Mouse (Mus musculus): ENCODE results near the gene Tmem267. TPM values are rescaled to one million over a fixed set of nuclear protein-coding genes. Genes with fewer than 3 reads are reported as not detected.
"Not testable (repeated sequence)": the region's sequence is repeated elsewhere in the genome, so short reads cannot be mapped to it uniquely, and the experiment has no call there.

The Tmem267 gene
- polyA plus RNA-seq, 1 experiment = 7.5 TPM

DNA sequence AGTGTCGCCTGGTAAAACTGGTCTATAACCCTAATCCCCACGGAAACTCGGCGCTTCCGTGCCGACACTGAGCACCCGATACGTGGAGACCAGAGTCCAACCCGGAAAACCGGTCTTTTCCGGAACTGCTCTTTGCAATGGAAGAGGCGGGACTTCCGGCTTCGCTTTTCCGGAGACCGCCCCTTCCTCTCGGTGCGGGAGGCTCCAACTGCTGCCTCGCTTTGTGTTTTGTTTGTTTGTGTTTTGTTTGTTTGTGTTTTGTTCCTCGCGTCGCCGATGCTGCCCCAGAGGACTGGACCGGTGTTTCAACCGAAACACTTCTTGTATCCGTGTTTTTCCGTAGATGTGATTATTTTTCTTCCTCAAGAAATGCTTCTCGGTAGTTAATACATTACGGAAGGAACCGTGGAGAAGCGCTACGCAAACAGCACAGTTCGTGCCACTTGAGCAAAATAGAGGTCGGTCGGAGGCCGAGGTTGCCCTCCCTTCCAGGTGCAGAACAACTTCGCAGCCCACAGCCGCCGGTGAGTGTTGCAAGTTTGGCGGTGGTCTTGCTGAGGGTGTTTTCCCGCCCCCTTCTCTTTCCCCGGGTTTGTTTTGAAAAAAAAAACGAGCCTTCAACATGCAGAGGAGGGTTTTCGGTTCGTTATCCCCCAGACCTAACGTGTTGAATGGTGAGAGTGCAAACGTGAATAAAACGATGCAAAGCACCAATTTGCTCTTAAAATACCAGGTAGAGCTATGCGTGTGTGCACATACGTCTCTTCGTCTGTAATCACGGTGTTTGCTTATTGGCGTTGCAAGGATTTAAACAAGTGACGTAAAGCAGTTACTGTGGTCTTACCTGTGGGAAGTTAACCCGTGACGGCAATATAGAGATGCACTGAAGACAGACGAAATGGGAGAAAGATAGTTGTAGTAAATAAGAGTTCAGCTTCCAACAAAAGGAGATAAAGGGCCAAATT is 25.0 kb upstream of the Tmem267 start, which contains the start of gene 4833420G17Rik:
Gene 4833420G17Rik (plus strand): TSS at position 173 of the 965 bp plus-strand sequence.
- DNase-seq = peak; percentile 95
- Histone ChIP-seq H3K27ac (ENCODE audit: insufficient read depth, low read depth, low read length) (peak within 1 kb of the TSS; percentile 39), H3K4me3 (ENCODE audit: insufficient read depth, low read depth, low read length) (peak within 1 kb of the TSS; percentile 67), H3K36me3 (ENCODE audit: control insufficient read depth, insufficient read depth, low read length) (peaks cover 5% of the 10 kb centered on the region), H3K4me1 (ENCODE audit: control insufficient read depth, insufficient read depth, low read length) (peaks cover 8% of the 10 kb centered on the region), H3K27me3 (replicated peaks; ENCODE audit: control insufficient read depth, insufficient read depth, low read length) (no peaks in the 10 kb centered on the region)
- no peak for TF ChIP-seq CTCF (conservative IDR thresholded peaks at IDR 0.05; ENCODE audit: insufficient read depth, insufficient read length, low read depth, low read length)
- no peak for TF ChIP-seq POLR2A (IDR thresholded peaks at IDR 0.05; ENCODE audit: low read depth, low read length)
- 15% methylated on average over 57 of the region's 57 CpGs for WGBS

DNA sequence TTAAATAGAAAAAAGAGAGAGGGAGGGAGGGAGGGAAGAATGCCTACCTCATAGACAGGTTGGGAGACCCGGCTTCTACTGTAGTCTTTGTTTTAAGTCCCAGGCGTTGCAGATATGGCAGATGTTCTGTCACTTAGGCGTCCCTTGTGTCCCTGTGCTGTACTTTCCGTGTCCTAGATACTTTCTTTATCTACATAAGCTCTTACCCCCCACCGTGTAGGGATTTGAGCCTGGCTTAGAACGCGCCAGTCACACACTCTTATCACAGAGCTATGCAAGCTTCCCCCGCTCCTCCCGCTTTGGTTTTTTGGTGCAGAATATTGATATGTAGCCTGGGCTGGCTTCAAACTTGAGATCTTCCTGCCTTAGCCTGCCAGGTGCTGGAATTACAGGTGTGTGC is 11.2 kb upstream of the Tmem267 start:
- peaks cover 2% of the 10 kb centered on the region for H3K36me3 ChIP-seq (ENCODE audit: control insufficient read depth, insufficient read depth, low read length)
- TF ChIP-seq CTCF (conservative IDR thresholded peaks at IDR 0.05; ENCODE audit: insufficient read depth, insufficient read length, low read depth, low read length) = no peak
- no peak for TF ChIP-seq POLR2A (IDR thresholded peaks at IDR 0.05; ENCODE audit: low read depth, low read length)
- H3K27ac ChIP-seq (ENCODE audit: insufficient read depth, low read depth, low read length) = no peak overlapping the region
- no peaks in the 10 kb centered on the region for H3K4me1 ChIP-seq (ENCODE audit: control insufficient read depth, insufficient read depth, low read length)
- no peaks in the 10 kb centered on the region for H3K27me3 ChIP-seq (replicated peaks; ENCODE audit: control insufficient read depth, insufficient read depth, low read length)
- 94% methylated on average over 9 of the region's 9 CpGs for WGBS
- no peak overlapping the region for H3K4me3 ChIP-seq (ENCODE audit: insufficient read depth, low read depth, low read length)
- no peak for DNase-seq

DNA sequence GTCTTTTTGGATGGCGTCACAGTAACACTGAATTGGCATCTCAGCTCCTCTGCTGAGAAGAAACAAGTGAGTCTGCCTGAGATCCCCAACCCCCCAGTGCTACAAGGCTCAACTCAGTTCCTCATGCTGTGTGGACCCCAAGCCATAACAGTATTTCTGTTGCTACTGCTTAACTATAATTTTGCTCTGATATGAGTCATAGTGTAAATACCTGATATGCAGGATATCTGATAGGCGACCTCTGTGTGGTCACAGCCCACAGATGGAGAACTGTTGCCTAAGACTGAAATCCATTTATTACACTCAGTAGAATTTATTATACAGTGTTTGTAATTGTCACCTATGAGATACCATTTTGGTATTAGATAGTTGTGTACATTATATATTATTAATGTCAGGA is 10.1 kb upstream of the Tmem267 start:
- Histone ChIP-seq H3K27ac (ENCODE audit: insufficient read depth, low read depth, low read length) (no peak overlapping the region), H3K4me1 (ENCODE audit: control insufficient read depth, insufficient read depth, low read length) (no peaks in the 10 kb centered on the region), H3K36me3 (ENCODE audit: control insufficient read depth, insufficient read depth, low read length) (peaks cover 2% of the 10 kb centered on the region), H3K27me3 (replicated peaks; ENCODE audit: control insufficient read depth, insufficient read depth, low read length) (no peaks in the 10 kb centered on the region), H3K4me3 (ENCODE audit: insufficient read depth, low read depth, low read length) (no peak overlapping the region)
- 82% methylated on average over 2 of the region's 2 CpGs for WGBS
- DNase-seq = no peak
- TF ChIP-seq CTCF (conservative IDR thresholded peaks at IDR 0.05; ENCODE audit: insufficient read depth, insufficient read length, low read depth, low read length) = no peak
- TF ChIP-seq POLR2A (IDR thresholded peaks at IDR 0.05; ENCODE audit: low read depth, low read length) = no peak

DNA sequence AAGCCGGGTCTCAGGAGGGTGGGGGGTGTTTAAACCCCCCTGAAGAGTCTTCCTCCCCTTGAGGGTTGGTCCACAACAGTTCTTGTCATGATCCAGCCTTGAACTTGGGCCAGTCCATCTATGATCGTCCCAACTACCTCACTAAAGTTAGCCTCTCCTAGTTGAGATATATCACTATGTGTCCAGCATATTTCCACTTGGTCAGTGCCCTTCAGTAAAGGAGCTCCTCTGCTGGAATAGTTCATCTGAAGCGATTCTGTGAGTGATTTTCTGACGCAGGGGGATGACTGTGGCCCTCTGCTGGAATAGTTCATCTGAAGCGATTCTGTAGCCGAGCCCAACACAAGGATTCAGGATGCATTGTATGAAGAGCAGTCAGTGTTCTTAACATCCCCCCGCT is 485 bp upstream of the Tmem267 start:
- DNase-seq = no peak
- WGBS = 66% methylated on average over 7 of the region's 7 CpGs
- H3K27me3 ChIP-seq (replicated peaks; ENCODE audit: control insufficient read depth, insufficient read depth, low read length) = no peaks in the 10 kb centered on the region
- TF ChIP-seq POLR2A (IDR thresholded peaks at IDR 0.05; ENCODE audit: low read depth, low read length) (no peak), CTCF (conservative IDR thresholded peaks at IDR 0.05; ENCODE audit: insufficient read depth, insufficient read length, low read depth, low read length) (no peak)
- H3K36me3 ChIP-seq (ENCODE audit: control insufficient read depth, insufficient read depth, low read length) = no peaks in the 10 kb centered on the region; the same call in 1 of the 2 replicates
- no peak overlapping the region; the same call in 1 of the 2 replicates for H3K4me3 ChIP-seq (ENCODE audit: insufficient read depth, low read depth, low read length)
- no peak overlapping the region for H3K27ac ChIP-seq (ENCODE audit: insufficient read depth, low read depth, low read length)
- H3K4me1 ChIP-seq (ENCODE audit: control insufficient read depth, insufficient read depth, low read length) = no peaks in the 10 kb centered on the region; the same call in 1 of the 2 replicates

DNA sequence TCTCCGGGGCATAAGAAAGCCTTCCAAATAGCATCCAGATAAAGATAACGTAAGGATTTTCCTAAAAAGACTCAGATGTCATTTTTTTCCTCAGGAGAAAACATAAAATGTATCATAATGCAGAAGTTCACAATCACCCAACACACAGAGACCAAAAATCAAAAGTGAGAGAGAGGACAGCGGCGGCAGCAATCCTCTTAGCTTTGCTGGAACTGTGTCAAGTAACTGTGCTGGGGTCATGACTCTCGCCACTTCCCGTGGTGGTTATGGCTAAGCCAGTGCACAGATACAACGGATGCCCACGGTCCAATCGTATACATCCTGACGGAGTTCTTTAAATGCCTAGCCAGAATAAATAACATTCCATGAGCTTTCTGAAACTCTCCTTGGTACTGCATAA is 4.2 kb downstream of the Tmem267 start:
- WGBS = 92% methylated on average over 10 of the region's 10 CpGs
- not testable (repeated sequence) for H3K27ac ChIP-seq (ENCODE audit: insufficient read depth, low read depth, low read length); H3K27me3 ChIP-seq (replicated peaks; ENCODE audit: control insufficient read depth, insufficient read depth, low read length); DNase-seq; H3K4me3 ChIP-seq (ENCODE audit: insufficient read depth, low read depth, low read length); H3K36me3 ChIP-seq (ENCODE audit: control insufficient read depth, insufficient read depth, low read length); H3K4me1 ChIP-seq (ENCODE audit: control insufficient read depth, insufficient read depth, low read length)

DNA sequence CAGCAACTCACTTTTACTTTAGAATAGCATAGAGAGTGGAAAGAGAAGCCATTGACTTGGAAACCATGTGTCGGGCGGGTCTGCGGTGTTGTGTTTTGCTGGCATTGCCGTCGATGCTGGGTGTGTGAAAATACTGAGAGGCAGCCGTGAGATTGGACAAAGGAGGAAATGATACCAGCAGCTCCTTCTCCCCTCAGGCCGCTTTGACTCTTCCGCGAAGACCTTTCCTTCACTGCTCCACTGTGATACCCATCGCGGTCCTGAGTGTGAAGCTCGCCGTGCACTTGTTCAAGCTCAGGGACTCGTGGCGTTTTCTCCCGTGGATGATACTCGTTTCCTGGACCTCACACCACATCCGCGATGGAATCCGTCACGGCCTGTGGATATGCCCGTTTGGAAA is 7.1 kb downstream of the Tmem267 start:
- H3K27ac ChIP-seq (ENCODE audit: insufficient read depth, low read depth, low read length); H3K27me3 ChIP-seq (replicated peaks; ENCODE audit: control insufficient read depth, insufficient read depth, low read length); H3K4me1 ChIP-seq (ENCODE audit: control insufficient read depth, insufficient read depth, low read length); H3K36me3 ChIP-seq (ENCODE audit: control insufficient read depth, insufficient read depth, low read length); DNase-seq; H3K4me3 ChIP-seq (ENCODE audit: insufficient read depth, low read depth, low read length): not testable (repeated sequence)
- WGBS = 95% methylated on average over 13 of the region's 22 CpGs

DNA sequence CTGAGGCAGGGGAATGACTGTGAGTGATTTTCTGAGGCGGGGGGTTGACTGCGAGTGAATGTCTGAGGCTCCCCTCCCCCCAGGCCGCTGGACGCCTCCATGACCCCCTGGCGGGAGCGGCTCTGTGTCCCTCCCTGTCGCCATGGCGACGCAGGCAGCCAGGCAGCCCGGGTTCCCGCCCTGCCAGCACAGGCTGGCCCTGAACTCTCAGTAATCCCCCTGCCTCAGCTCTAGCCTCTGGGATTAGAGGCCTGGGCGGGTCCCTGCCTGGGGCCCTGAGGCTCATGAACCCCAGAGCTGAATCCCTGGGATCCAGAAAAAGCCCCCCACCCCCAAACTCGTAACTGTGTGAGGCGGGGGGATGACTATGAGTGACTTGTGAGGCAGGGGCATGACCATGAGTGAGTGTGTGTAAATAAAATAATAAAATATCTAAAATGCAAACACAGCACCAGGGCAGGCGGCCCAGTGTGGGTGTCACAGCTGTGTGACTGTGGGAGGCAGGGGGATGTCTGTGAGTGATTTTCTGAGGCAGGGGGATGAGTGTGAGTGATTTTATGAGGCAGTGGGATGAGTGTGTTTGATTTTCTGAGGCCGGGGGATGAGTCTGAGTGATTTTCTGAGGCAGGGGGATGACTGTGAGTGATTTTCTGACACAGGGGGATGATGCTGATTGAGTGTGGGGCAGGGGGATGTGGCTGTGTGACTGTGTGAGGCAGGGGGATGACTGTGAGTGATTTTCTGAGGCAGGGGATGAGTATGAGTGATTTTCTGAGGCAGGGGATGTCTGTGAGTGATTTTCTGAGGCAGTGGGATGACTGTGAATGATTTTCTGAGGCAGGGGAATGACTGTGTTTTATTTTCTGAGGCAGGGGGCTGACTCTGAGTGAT is 108.7 kb downstream of the Tmem267 start:
- H3K27me3 ChIP-seq (replicated peaks; ENCODE audit: control insufficient read depth, insufficient read depth, low read length); H3K4me1 ChIP-seq (ENCODE audit: control insufficient read depth, insufficient read depth, low read length); H3K36me3 ChIP-seq (ENCODE audit: control insufficient read depth, insufficient read depth, low read length); H3K27ac ChIP-seq (ENCODE audit: insufficient read depth, low read depth, low read length); DNase-seq; H3K4me3 ChIP-seq (ENCODE audit: insufficient read depth, low read depth, low read length): not testable (repeated sequence)
- 72% methylated on average over 16 of the region's 16 CpGs for WGBS

DNA sequence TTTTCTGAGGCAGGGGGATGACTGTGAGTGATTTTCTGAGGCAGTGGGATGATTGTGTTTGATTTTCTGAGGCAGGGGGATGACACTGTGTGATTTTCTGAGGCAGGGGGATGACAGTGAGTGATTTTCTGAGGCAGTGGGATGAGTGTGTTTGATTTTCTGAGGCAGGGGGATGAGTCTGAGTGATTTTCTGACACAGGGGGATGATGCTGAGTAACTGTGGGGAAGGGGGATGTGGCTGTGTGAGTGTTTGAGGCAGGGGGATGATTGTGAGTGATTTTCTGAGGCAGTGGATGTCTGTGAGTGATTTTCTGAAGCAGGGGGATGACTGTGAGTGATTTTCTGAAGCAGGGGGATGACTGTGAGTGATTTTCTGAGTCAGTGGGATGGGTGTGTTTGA is 110.6 kb downstream of the Tmem267 start:
- not testable (repeated sequence) for H3K4me3 ChIP-seq (ENCODE audit: insufficient read depth, low read depth, low read length); H3K4me1 ChIP-seq (ENCODE audit: control insufficient read depth, insufficient read depth, low read length); H3K27me3 ChIP-seq (replicated peaks; ENCODE audit: control insufficient read depth, insufficient read depth, low read length); H3K27ac ChIP-seq (ENCODE audit: insufficient read depth, low read depth, low read length); H3K36me3 ChIP-seq (ENCODE audit: control insufficient read depth, insufficient read depth, low read length); DNase-seq

DNA sequence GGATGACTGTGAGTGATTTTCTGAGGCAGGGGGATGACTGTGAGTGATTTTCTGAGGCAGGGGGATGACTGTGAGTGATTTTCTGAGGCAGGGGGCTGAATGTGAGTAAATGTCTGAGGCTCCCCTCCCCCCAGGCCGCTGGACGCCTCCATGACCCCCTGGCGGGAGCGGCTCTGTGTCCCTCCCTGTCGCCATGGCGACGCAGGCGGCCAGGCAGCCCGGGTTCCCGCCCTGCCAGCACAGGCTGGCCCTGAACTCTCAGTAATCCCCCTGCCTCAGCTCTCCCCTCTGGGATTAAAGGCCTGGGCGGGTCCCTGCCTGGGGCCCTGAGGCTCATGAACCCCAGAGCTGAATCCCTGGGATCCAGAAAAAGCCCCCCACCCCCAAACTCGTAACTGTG is 111.2 kb downstream of the Tmem267 start:
- DNase-seq; H3K4me3 ChIP-seq (ENCODE audit: insufficient read depth, low read depth, low read length); H3K27me3 ChIP-seq (replicated peaks; ENCODE audit: control insufficient read depth, insufficient read depth, low read length); H3K4me1 ChIP-seq (ENCODE audit: control insufficient read depth, insufficient read depth, low read length); H3K36me3 ChIP-seq (ENCODE audit: control insufficient read depth, insufficient read depth, low read length); H3K27ac ChIP-seq (ENCODE audit: insufficient read depth, low read depth, low read length): not testable (repeated sequence)
- 83% methylated on average over 12 of the region's 12 CpGs for WGBS

DNA sequence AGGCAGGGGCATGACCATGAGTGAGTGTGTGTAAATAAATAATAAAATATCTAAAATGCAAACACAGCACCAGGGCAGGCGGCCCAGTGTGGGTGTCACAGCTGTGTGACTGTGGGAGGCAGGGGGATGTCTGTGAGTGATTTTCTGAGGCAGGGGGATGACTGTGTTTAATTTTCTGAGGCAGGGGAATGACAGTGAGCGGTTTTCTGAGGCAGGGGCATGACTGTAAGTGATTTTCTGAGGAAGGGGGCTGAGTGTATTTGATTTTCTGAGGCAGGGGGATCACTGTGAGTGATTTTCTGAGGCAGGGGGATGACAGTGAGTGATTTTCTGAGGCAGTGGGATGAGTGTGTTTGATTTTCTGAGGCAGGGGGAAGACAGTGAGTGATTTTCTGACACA is 111.7 kb downstream of the Tmem267 start:
- not testable (repeated sequence) for H3K27me3 ChIP-seq (replicated peaks; ENCODE audit: control insufficient read depth, insufficient read depth, low read length); H3K4me1 ChIP-seq (ENCODE audit: control insufficient read depth, insufficient read depth, low read length); H3K27ac ChIP-seq (ENCODE audit: insufficient read depth, low read depth, low read length); DNase-seq; H3K36me3 ChIP-seq (ENCODE audit: control insufficient read depth, insufficient read depth, low read length); H3K4me3 ChIP-seq (ENCODE audit: insufficient read depth, low read depth, low read length)
- WGBS = 63% methylated on average over 2 of the region's 2 CpGs
